Mouse (Mus musculus) midbrain, embryonic 10.5 days (tissue): ENCODE measurements around the gene Dclk1. TPM values are rescaled to one million over a fixed set of nuclear protein-coding genes. Genes with fewer than 3 reads are reported as not detected.
"Not testable (repeated sequence)": the region's sequence is repeated elsewhere in the genome, so short reads cannot be mapped to it uniquely, and the experiment has no call there.

Experiments used
- DNase-seq: peaks from one replicate; pipeline ENCODE4 v3.0.0-alpha.2; 2017; ENCODE audit warnings: low spot score
- H3K27ac ChIP-seq: fragments of 300-500 bp; sonication (generic); replicated peaks from 2 replicates; pipeline ENCODE4 v1.5.1; 2016; ENCODE audit warnings: mild to moderate bottlenecking
- H3K27me3 ChIP-seq: fragments of 300-500 bp; sonication (generic); 2 replicates; pipeline ENCODE4 v1.6.1; 2016; ENCODE audit warnings: low read depth, mild to moderate bottlenecking; ENCODE audit not compliant: poor library complexity, severe bottlenecking
- H3K36me3 ChIP-seq: fragments of 300-500 bp; sonication (generic); 2 replicates; pipeline ENCODE4 v1.6.1; 2016; ENCODE audit warnings: mild to moderate bottlenecking, moderate library complexity
- H3K4me1 ChIP-seq: fragments of 300-500 bp; sonication (generic); 2 replicates; pipeline ENCODE4 v1.6.1; 2016
- H3K4me3 ChIP-seq: fragments of 300-500 bp; sonication (generic); 2 replicates; pipeline ENCODE4 v1.5.1; 2016; ENCODE audit warnings: mild to moderate bottlenecking, moderate library complexity
- H3K9me3 ChIP-seq: fragments of 300-500 bp; sonication (generic); replicated peaks from 2 replicates; pipeline ENCODE4 v1.6.1; 2016; ENCODE audit warnings: mild to moderate bottlenecking
- WGBS: fragments of 180-500 bp; shearing (Covaris S2); methylation state at CpG from one replicate; pipeline ENCODE4 v1.1.7; 2016; 5-methylcytosine and 5-hydroxymethylcytosine counted together
- polyA plus RNA-seq: library from polyadenylated mRNA; unstranded; fragments of >200 nt; fragmentation: Nextera tagmentation; extraction: Ambion mirVana; gene quantifications from 2 replicates; pipeline ENCODE4 v1.2.1, GENCODE M21; 2016

Dclk1 gene
- 42.2 and 72.4 TPM in 2 replicates for polyA plus RNA-seq

- peaks cover 30% of the 10 kb centered on the region for H3K4me1 ChIP-seq
- DNase-seq: no peak
- peaks cover 28% of the 10 kb centered on the region for H3K27me3 ChIP-seq
- H3K4me3 ChIP-seq: peak within 1 kb of the TSS; percentile 81
- WGBS: 35% methylated on average over 10 of the region's 10 CpGs
- no peaks in the 10 kb centered on the region for H3K9me3 ChIP-seq
- H3K27ac ChIP-seq: peak within 1 kb of the TSS; percentile 94
- H3K36me3 ChIP-seq: 0 out of 2 replicates have a peak, but pooled peaks cover 1% of the 10 kb centered on the region
These were observed at the start of gene Dclk1 for GRCm38 (mm10) chr3:55241730-55242421. TSS of gene Dclk1 (plus strand) at chr3:55242364.

- 63% methylated on average over 2 of the region's 2 CpGs for WGBS
- Histone ChIP-seq H3K4me3 (no peak overlapping the region), H3K4me1 (no peaks in the 10 kb centered on the region), H3K36me3 (no peaks in the 10 kb centered on the region), H3K27ac (no peak overlapping the region), H3K9me3 (no peaks in the 10 kb centered on the region), H3K27me3 (no peaks in the 10 kb centered on the region)
- DNase-seq: no peak
These were observed 48.8 kb upstream of the Dclk1 start for GRCm38 (mm10) chr3:55193351-55193750.

- Histone ChIP-seq H3K36me3 (no peaks in the 10 kb centered on the region), H3K9me3 (no peaks in the 10 kb centered on the region), H3K4me1 (no peaks in the 10 kb centered on the region), H3K4me3 (no peak overlapping the region), H3K27me3 (no peaks in the 10 kb centered on the region), H3K27ac (no peak overlapping the region)
- 70% methylated on average over 8 of the region's 8 CpGs for WGBS
- DNase-seq: no peak
These were observed 47.4 kb upstream of the Dclk1 start for GRCm38 (mm10) chr3:55194792-55195191.

GRCm38 (mm10) chr3:55195581-55196327, 46.4 kb upstream of the Dclk1 start:
- Histone ChIP-seq H3K27ac (no peak overlapping the region), H3K36me3 (no peaks in the 10 kb centered on the region), H3K27me3 (no peaks in the 10 kb centered on the region), H3K4me1 (no peaks in the 10 kb centered on the region), H3K9me3 (no peaks in the 10 kb centered on the region), H3K4me3 (no peak overlapping the region)
- no peak for DNase-seq
- WGBS: 94% methylated on average over 5 of the region's 5 CpGs

GRCm38 (mm10) chr3:55196328-55196710, 45.8 kb upstream of the Dclk1 start:
- H3K9me3 ChIP-seq: no peaks in the 10 kb centered on the region
- no peaks in the 10 kb centered on the region for H3K4me1 ChIP-seq
- no peaks in the 10 kb centered on the region for H3K36me3 ChIP-seq
- 93% methylated on average over 2 of the region's 2 CpGs for WGBS
- no peaks in the 10 kb centered on the region for H3K27me3 ChIP-seq
- H3K27ac ChIP-seq: no peak overlapping the region
- H3K4me3 ChIP-seq: no peak overlapping the region
- no peak for DNase-seq

GRCm38 (mm10) chr3:55203621-55204020, 38.5 kb upstream of the Dclk1 start:
- not testable (repeated sequence) for H3K27ac ChIP-seq, H3K9me3 ChIP-seq, H3K36me3 ChIP-seq, H3K4me3 ChIP-seq, H3K27me3 ChIP-seq, DNase-seq
- peaks cover 18% of the 10 kb centered on the region for H3K4me1 ChIP-seq
- WGBS: 90% methylated on average over 11 of the region's 11 CpGs

- DNase-seq: no peak
- Histone ChIP-seq H3K27me3 (no peaks in the 10 kb centered on the region), H3K4me3 (no peak overlapping the region), H3K27ac (no peak overlapping the region), H3K36me3 (no peaks in the 10 kb centered on the region), H3K4me1 (peaks cover 18% of the 10 kb centered on the region), H3K9me3 (no peaks in the 10 kb centered on the region)
- WGBS: 98% methylated on average over 2 of the region's 2 CpGs
These were observed 35.8 kb upstream of the Dclk1 start for GRCm38 (mm10) chr3:55206413-55206812.

GRCm38 (mm10) chr3:55207665-55208064, 34.5 kb upstream of the Dclk1 start:
- H3K27ac ChIP-seq: 0 out of 2 replicates have a peak overlapping the region, but pooled peaks have one; percentile 17
- DNase-seq: no peak
- H3K4me1 ChIP-seq: peaks cover 24% of the 10 kb centered on the region
- H3K27me3 ChIP-seq: no peaks in the 10 kb centered on the region
- no peaks in the 10 kb centered on the region for H3K9me3 ChIP-seq
- no peak overlapping the region for H3K4me3 ChIP-seq
- no peaks in the 10 kb centered on the region for H3K36me3 ChIP-seq
- WGBS: 70% methylated on average over 6 of the region's 6 CpGs

GRCm38 (mm10) chr3:55212254-55212653, 29.9 kb upstream of the Dclk1 start:
- no peak overlapping the region for H3K4me3 ChIP-seq
- peaks cover 31% of the 10 kb centered on the region for H3K4me1 ChIP-seq
- WGBS: 27% methylated on average over 2 of the region's 2 CpGs
- H3K27ac ChIP-seq: no peak overlapping the region
- DNase-seq: no peak
- no peaks in the 10 kb centered on the region for H3K36me3 ChIP-seq
- H3K27me3 ChIP-seq: no peaks in the 10 kb centered on the region
- no peaks in the 10 kb centered on the region for H3K9me3 ChIP-seq

GRCm38 (mm10) chr3:55213785-55214184, 28.4 kb upstream of the Dclk1 start:
- H3K27ac ChIP-seq: no peak overlapping the region
- no peak overlapping the region for H3K4me3 ChIP-seq
- peaks cover 19% of the 10 kb centered on the region for H3K4me1 ChIP-seq
- no peak for DNase-seq
- no peaks in the 10 kb centered on the region for H3K9me3 ChIP-seq
- WGBS: 64% methylated on average over 4 of the region's 4 CpGs
- H3K27me3 ChIP-seq: no peaks in the 10 kb centered on the region
- H3K36me3 ChIP-seq: no peaks in the 10 kb centered on the region

GRCm38 (mm10) chr3:55214413-55214812, 27.8 kb upstream of the Dclk1 start:
- WGBS: 87% methylated on average over 6 of the region's 6 CpGs
- DNase-seq: no peak
- Histone ChIP-seq H3K27ac (no peak overlapping the region), H3K9me3 (no peaks in the 10 kb centered on the region), H3K4me3 (no peak overlapping the region), H3K27me3 (no peaks in the 10 kb centered on the region), H3K36me3 (no peaks in the 10 kb centered on the region), H3K4me1 (peaks cover 19% of the 10 kb centered on the region)

- WGBS: 90% methylated on average over 2 of the region's 2 CpGs
- H3K9me3 ChIP-seq: peaks cover 9% of the 10 kb centered on the region; the same call in 1 of the 2 replicates
- no peaks in the 10 kb centered on the region for H3K27me3 ChIP-seq
- no peak overlapping the region for H3K4me3 ChIP-seq
- no peak overlapping the region for H3K27ac ChIP-seq
- no peak for DNase-seq
- peaks cover 28% of the 10 kb centered on the region for H3K4me1 ChIP-seq
- H3K36me3 ChIP-seq: no peaks in the 10 kb centered on the region
These were observed 19.7 kb upstream of the Dclk1 start for GRCm38 (mm10) chr3:55222502-55222901.

- Histone ChIP-seq H3K36me3 (no peaks in the 10 kb centered on the region), H3K4me1 (peaks cover 30% of the 10 kb centered on the region), H3K9me3 (peaks cover 9% of the 10 kb centered on the region; the same call in 1 of the 2 replicates), H3K4me3 (no peak overlapping the region), H3K27ac (no peak overlapping the region), H3K27me3 (no peaks in the 10 kb centered on the region)
- WGBS: 87% methylated on average over 3 of the region's 3 CpGs
- DNase-seq: no peak
These were observed 18.3 kb upstream of the Dclk1 start for GRCm38 (mm10) chr3:55223862-55224261.
